Mouse (Mus musculus) liver, postnatal 0 days (tissue): ENCODE data around the gene Efna5.

Experiments
- CTCF ChIP-seq: sonication (generic); IDR thresholded peaks from 2 replicates; pipeline ENCODE4 v1.5.1; 2016; ENCODE audit warnings: antibody characterized with exemption, low read depth
- EP300 ChIP-seq: IDR thresholded peaks from 2 replicates; pipeline ENCODE4 v1.6.1; 2016; ENCODE audit warnings: antibody characterized with exemption, low read depth, mild to moderate bottlenecking

DNA sequence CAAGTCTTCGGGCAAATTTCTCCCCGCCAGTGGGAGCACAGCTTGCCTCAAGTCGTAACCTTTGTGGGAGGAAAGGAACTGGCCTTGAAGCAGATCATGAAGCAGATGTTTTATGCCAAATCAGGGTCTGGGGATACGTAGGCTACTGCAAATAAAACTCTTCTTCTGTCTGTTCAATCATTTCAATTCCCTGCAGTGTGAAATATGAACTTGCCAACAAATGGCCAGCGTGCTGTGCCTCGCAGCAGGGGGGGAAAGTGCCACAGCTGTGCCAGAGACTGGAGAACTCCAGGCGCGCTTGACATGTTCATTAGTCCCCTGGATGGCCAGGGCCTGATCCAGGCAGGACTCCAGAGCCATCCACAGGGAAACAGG is 255.5 kb downstream of the Efna5 start:
- TF ChIP-seq CTCF (no peak), EP300 (no peak)
